Comparison of ENCODE assay signal across 15 mouse cellular contexts in genomic region chr3:52511549-52511948, GRCm38 (mm10).
DNase-seq lines count a peak whose midpoint lies in the region; ATAC-seq lines count a peak whose summit lies in the region.
"Had no signal": no experiment of that assay in that cellular context is flagged by ENCODE, and none has a peak within 500 bp of the region (broad histone marks: within the 10 kb centered on the region; RNA-seq: fewer than 3 reads in every experiment).

No protein-coding gene starts in this region.

- DNase-seq in left cerebral cortex, adult 18-20 months (ENCODE audit: low spot score in 2 of 2), result peak; percentile 19 to 33
- DNase-seq in left cerebral cortex, adult 8-10 months (ENCODE audit: low spot score in 2 of 2), result no peak
- DNase-seq in brain, adult 2 months (ENCODE audit: low read depth, low spot score), result peak; percentile 45
- no peak for DNase-seq in liver
- DNase-seq in lung, adult 18-20 months, result no peak
- no peak for DNase-seq in cerebellum, adult 11-12 months
- DNase-seq: adrenal gland, adult 8-10 months; gastrocnemius, postnatal 10 days; heart, postnatal 36 days; kidney, adult 9 months had no signal

- H3K9ac ChIP-seq in forebrain, embryonic 13.5 days, result no peak overlapping the region
- H3K9ac ChIP-seq in midbrain, embryonic 16.5 days (ENCODE audit: low read depth, low read length), result no peak overlapping the region
- H3K9ac ChIP-seq: lung, embryonic 15.5 days had no signal

- peaks cover 33% of the 10 kb centered on the region for H3K27me3 ChIP-seq in forebrain, embryonic 13.5 days
- no peaks in the 10 kb centered on the region; the same call in 1 of the 2 replicates for H3K27me3 ChIP-seq in midbrain, embryonic 16.5 days (ENCODE audit: control insufficient read depth, insufficient read depth, low read depth, low read length)
- H3K27me3 ChIP-seq: lung, embryonic 15.5 days had no signal

- H3K36me3 ChIP-seq in forebrain, embryonic 13.5 days (ENCODE audit: poor library complexity, severe bottlenecking), result no peaks in the 10 kb centered on the region
- H3K36me3 ChIP-seq in midbrain, embryonic 16.5 days (ENCODE audit: control insufficient read depth, insufficient read depth, low read length), result no peaks in the 10 kb centered on the region
- H3K36me3 ChIP-seq: heart, embryonic 10.5 days; lung, embryonic 15.5 days had no signal

- peaks cover 14% of the 10 kb centered on the region for H3K4me1 ChIP-seq in forebrain, embryonic 13.5 days
- H3K4me1 ChIP-seq in midbrain, embryonic 16.5 days (ENCODE audit: control insufficient read depth, insufficient read depth, low read length), result no peaks in the 10 kb centered on the region; the same call in 1 of the 2 replicates
- H3K4me1 ChIP-seq: lung, embryonic 15.5 days had no signal

- WGBS in forebrain, embryonic 13.5 days, result 22% methylated on average over 9 of the region's 9 CpGs
- 33% methylated on average over 9 of the region's 9 CpGs for WGBS in midbrain, embryonic 16.5 days

- no peak overlapping the region for H3K4me3 ChIP-seq in forebrain, embryonic 13.5 days
- no peak overlapping the region for H3K4me3 ChIP-seq in midbrain, embryonic 16.5 days (ENCODE audit: low read depth, low read length)
- H3K4me3 ChIP-seq: erythroblast, embryonic 14.5 days; heart, embryonic 10.5 days; lung, embryonic 15.5 days had no signal

- peak overlapping the region; percentile 4 for H3K4me2 ChIP-seq in forebrain, embryonic 13.5 days
- no peak overlapping the region for H3K4me2 ChIP-seq in midbrain, embryonic 16.5 days (ENCODE audit: low read length)
- H3K4me2 ChIP-seq: lung, embryonic 15.5 days had no signal

- H3K9me3 ChIP-seq in forebrain, embryonic 13.5 days (replicated peaks), result 0 out of 2 replicates have a peak, but pooled peaks cover 5% of the 10 kb centered on the region
- H3K9me3 ChIP-seq in midbrain, embryonic 16.5 days (replicated peaks; ENCODE audit: control insufficient read depth, low read length, poor library complexity, severe bottlenecking), result no peaks in the 10 kb centered on the region
- H3K9me3 ChIP-seq: heart, embryonic 10.5 days; lung, embryonic 15.5 days had no signal

- ATAC-seq in forebrain, embryonic 13.5 days, result peak; percentile 77
- ATAC-seq in midbrain, embryonic 16.5 days, result peak; percentile 37; the same call in 1 of the 2 replicates

- peak overlapping the region; percentile 0; the same call in 1 of the 2 replicates for H3K27ac ChIP-seq in forebrain, embryonic 13.5 days
- H3K27ac ChIP-seq in midbrain, embryonic 16.5 days (ENCODE audit: low read length), result no peak overlapping the region
- H3K27ac ChIP-seq: heart, embryonic 10.5 days; lung, embryonic 15.5 days had no signal

Comparison
In these comparisons a context has a peak if more than half of its experiments do, and no peak if none do; other contexts are left out.
1. DNase-seq: peak in left cerebral cortex, adult 18-20 months (2 of 2) and brain, adult 2 months (single experiment); none in left cerebral cortex, adult 8-10 months (0 of 2), liver (single experiment), lung, adult 18-20 months (0 of 2) and cerebellum, adult 11-12 months (single experiment).